Mouse (Mus musculus): Measurements from ENCODE around the gene Ang4.
"Not testable (repeated sequence)": the region's sequence is repeated elsewhere in the genome, so short reads cannot be mapped to it uniquely, and the experiment has no call there.

Ang4 gene

GRCm38 (mm10) chr14:51773490-51773889, at the start of gene Ang4:
TSS of gene Ang4 (minus strand) at chr14:51773590.
- no peak for DNase-seq (ENCODE audit: low spot score in 2 of 2)

GRCm38 (mm10) chr14:51799746-51800145, 26.4 kb upstream of the Ang4 start, which contains the start of gene AY358078:
TSS of gene AY358078 (plus strand) at chr14:51800046.
- DNase-seq (ENCODE audit: low spot score in 2 of 2) = no peak

- no peak for DNase-seq (ENCODE audit: low spot score in 2 of 2)
These were observed 20.7 kb upstream of the Ang4 start for GRCm38 (mm10) chr14:51794106-51794505.

- DNase-seq (ENCODE audit: low spot score in 2 of 2) = no peak
These were observed 15.8 kb upstream of the Ang4 start for GRCm38 (mm10) chr14:51789196-51789595.

- DNase-seq (ENCODE audit: low spot score in 2 of 2) = no peak
These were observed 13.7 kb upstream of the Ang4 start for GRCm38 (mm10) chr14:51787061-51787460.

GRCm38 (mm10) chr14:51786335-51786734, 12.9 kb upstream of the Ang4 start:
- DNase-seq (ENCODE audit: low spot score in 2 of 2) = no peak

GRCm38 (mm10) chr14:51778865-51779481, 5.6 kb upstream of the Ang4 start:
- DNase-seq (ENCODE audit: low spot score in 2 of 2) = no peak

- no peak for DNase-seq (ENCODE audit: low spot score in 2 of 2)
These were observed 4.4 kb upstream of the Ang4 start for GRCm38 (mm10) chr14:51777791-51778190.

GRCm38 (mm10) chr14:51771378-51771777, 2.0 kb downstream of the Ang4 start:
- not testable (repeated sequence) for DNase-seq (ENCODE audit: low spot score in 2 of 2)

GRCm38 (mm10) chr14:51755944-51756343, 17.4 kb downstream of the Ang4 start:
- DNase-seq (ENCODE audit: low spot score in 2 of 2) = no peak

- DNase-seq (ENCODE audit: low spot score in 2 of 2) = no peak
These were observed 32.8 kb downstream of the Ang4 start for GRCm38 (mm10) chr14:51740347-51741170.

GRCm38 (mm10) chr14:51739150-51739993, 34.0 kb downstream of the Ang4 start:
- DNase-seq (ENCODE audit: low spot score in 2 of 2) = no peak

GRCm38 (mm10) chr14:51738411-51739149, 34.8 kb downstream of the Ang4 start:
- DNase-seq (ENCODE audit: low spot score in 2 of 2) = no peak

GRCm38 (mm10) chr14:51737967-51738366, 35.4 kb downstream of the Ang4 start:
- no peak for DNase-seq (ENCODE audit: low spot score in 2 of 2)

- DNase-seq (ENCODE audit: low spot score in 2 of 2) = no peak
These were observed 56.3 kb downstream of the Ang4 start, which contains the start of gene Gm5800 for GRCm38 (mm10) chr14:51717083-51717482. TSS of gene Gm5800 (minus strand) at chr14:51717183.
